Mouse (Mus musculus) stomach, embryonic 14.5 days (tissue): ENCODE results near the gene Sbk2. TPM values are rescaled to one million over a fixed set of nuclear protein-coding genes. Genes with fewer than 3 reads are reported as not detected.
A peak's percentile ranks its signal among the peaks of the same experiment; 100 is the strongest.

Source experiments
- ATAC-seq: fragments of 200-750 bp; cut with Nextera tagmentation; 2 replicates; pipeline ENCODE4 v1.8.0; 2017; ENCODE audit warnings: low read depth, moderate TSS enrichment; ENCODE audit not compliant: insufficient number of reproducible peaks, insufficient read depth, low FRiP score
- H3K27ac ChIP-seq: fragments of 300-500 bp; sonication (generic); 2 replicates; pipeline ENCODE4 v1.5.1; 2014; ENCODE audit warnings: mild to moderate bottlenecking, low read length, moderate library complexity, mixed read lengths
- H3K27me3 ChIP-seq: fragments of 300-500 bp; sonication (generic); 2 replicates; pipeline ENCODE4 v1.6.1; 2014; ENCODE audit warnings: low read length, control low read depth, mixed read lengths; ENCODE audit not compliant: control insufficient read depth, insufficient read depth
- H3K36me3 ChIP-seq: fragments of 300-500 bp; sonication (generic); 2 replicates; pipeline ENCODE4 v1.6.1; 2014; ENCODE audit warnings: mild to moderate bottlenecking, control low read depth, low read length, moderate library complexity, mixed read lengths; ENCODE audit not compliant: control insufficient read depth, insufficient read depth
- H3K4me1 ChIP-seq: fragments of 300-500 bp; sonication (generic); 2 replicates; pipeline ENCODE4 v1.6.1; 2014; ENCODE audit warnings: low read length, control low read depth, mixed read lengths; ENCODE audit not compliant: control insufficient read depth, insufficient read depth
- H3K4me2 ChIP-seq: fragments of 300-500 bp; sonication (generic); replicated peaks from 2 replicates; pipeline ENCODE4 v1.6.1; 2014; ENCODE audit warnings: low read depth, low read length, control low read depth
- H3K4me3 ChIP-seq: fragments of 300-500 bp; sonication (generic); 2 replicates; pipeline ENCODE4 v1.5.1; 2014; ENCODE audit warnings: low read depth, low read length, control low read depth
- H3K9ac ChIP-seq: fragments of 300-500 bp; sonication (generic); replicated peaks from 2 replicates; pipeline ENCODE4 v1.6.1; 2014; ENCODE audit warnings: low read depth, mild to moderate bottlenecking, control low read depth, low read length, moderate library complexity, mixed read lengths
- H3K9me3 ChIP-seq: fragments of 300-500 bp; sonication (generic); 2 replicates; pipeline ENCODE4 v1.6.1; 2016; ENCODE audit warnings: low read depth, low read length, control low read depth; ENCODE audit not compliant: control insufficient read depth
- WGBS: fragments of 180-500 bp; shearing (Covaris S2); extraction: QIAGEN DNeasy Blood & Tissue Kit; methylation state at CpG from one replicate; pipeline ENCODE4 v1.1.7; 2014; 5-methylcytosine and 5-hydroxymethylcytosine counted together
- polyA plus RNA-seq: library from polyadenylated mRNA; unstranded; fragments of >200 nt; fragmentation: Nextera tagmentation; extraction: Ambion mirVana; gene quantifications from 2 replicates; pipeline ENCODE4 v1.2.1, GENCODE M21; 2014

The Sbk2 gene
- polyA plus RNA-seq, 1 experiment from 2014 or later: 1.4 TPM

- Histone ChIP-seq H3K4me1 (peaks cover 36% of the 10 kb centered on the region), H3K4me2 (no peak overlapping the region), H3K9ac (no peak overlapping the region), H3K27ac (no peak overlapping the region), H3K27me3 (no peaks in the 10 kb centered on the region), H3K9me3 (no peaks in the 10 kb centered on the region), H3K4me3 (no peak overlapping the region), H3K36me3 (no peaks in the 10 kb centered on the region)
- no peak for ATAC-seq
- 53% methylated on average over 17 of the region's 17 CpGs for WGBS
Measured at GRCm38 (mm10) chr7:4928323-4928722, 35.9 kb downstream of the Sbk2 start.

- no peaks in the 10 kb centered on the region for H3K9me3 ChIP-seq
- H3K4me2 ChIP-seq: no peak overlapping the region
- no peak overlapping the region for H3K9ac ChIP-seq
- H3K4me1 ChIP-seq: peaks cover 42% of the 10 kb centered on the region
- H3K36me3 ChIP-seq: no peaks in the 10 kb centered on the region
- H3K27ac ChIP-seq: no peak overlapping the region
- no peak overlapping the region for H3K4me3 ChIP-seq
- 52% methylated on average over 8 of the region's 8 CpGs for WGBS
- no peaks in the 10 kb centered on the region for H3K27me3 ChIP-seq
- no peak for ATAC-seq
Measured at GRCm38 (mm10) chr7:4927711-4928110, 36.5 kb downstream of the Sbk2 start.

- Histone ChIP-seq H3K9me3 (no peaks in the 10 kb centered on the region), H3K27ac (no peak overlapping the region), H3K9ac (no peak overlapping the region), H3K4me3 (no peak overlapping the region), H3K27me3 (no peaks in the 10 kb centered on the region), H3K4me2 (no peak overlapping the region), H3K4me1 (peaks cover 47% of the 10 kb centered on the region), H3K36me3 (no peaks in the 10 kb centered on the region)
- ATAC-seq: no peak
- WGBS: 68% methylated on average over 16 of the region's 16 CpGs
Measured at GRCm38 (mm10) chr7:4926849-4927248, 37.4 kb downstream of the Sbk2 start.

GRCm38 (mm10) chr7:4925441-4926381, 38.5 kb downstream of the Sbk2 start, which contains the start of gene Ssc5d:
TSS of gene Ssc5d (plus strand) at chr7:4925785.
- H3K36me3 ChIP-seq: peaks cover 9% of the 10 kb centered on the region; the same call in 1 of the 2 replicates
- H3K4me3 ChIP-seq: no peak within 1 kb of the TSS
- H3K27ac ChIP-seq: peak within 1 kb of the TSS; percentile 90
- ATAC-seq: peak; percentile 38
- H3K9me3 ChIP-seq: no peaks in the 10 kb centered on the region
- H3K4me2 ChIP-seq: peak within 1 kb of the TSS; percentile 19
- 10% methylated on average over 6 of the region's 6 CpGs for WGBS
- peaks cover 52% of the 10 kb centered on the region for H3K4me1 ChIP-seq
- H3K9ac ChIP-seq: no peak within 1 kb of the TSS
- no peaks in the 10 kb centered on the region for H3K27me3 ChIP-seq

- ATAC-seq: peak; percentile 66
- Histone ChIP-seq H3K9me3 (no peaks in the 10 kb centered on the region), H3K9ac (no peak overlapping the region), H3K36me3 (peaks cover 16% of the 10 kb centered on the region), H3K4me1 (peaks cover 52% of the 10 kb centered on the region), H3K27me3 (no peaks in the 10 kb centered on the region), H3K4me2 (peak overlapping the region; percentile 19; the same call in 1 of the 2 replicates), H3K27ac (peak overlapping the region; percentile 90), H3K4me3 (no peak overlapping the region)
- 0% methylated on average over 3 of the region's 4 CpGs for WGBS
Measured at GRCm38 (mm10) chr7:4924891-4925301, 39.3 kb downstream of the Sbk2 start.

- Histone ChIP-seq H3K27ac (peak overlapping the region; percentile 90), H3K9me3 (no peaks in the 10 kb centered on the region), H3K4me1 (peaks cover 52% of the 10 kb centered on the region), H3K27me3 (no peaks in the 10 kb centered on the region), H3K9ac (no peak overlapping the region), H3K36me3 (peaks cover 20% of the 10 kb centered on the region), H3K4me3 (peak overlapping the region; percentile 25; the same call in 1 of the 2 replicates), H3K4me2 (peak overlapping the region; percentile 66)
- WGBS: 0% methylated on average over 4 of the region's 4 CpGs
- no peak for ATAC-seq
Measured at GRCm38 (mm10) chr7:4924483-4924882, 39.7 kb downstream of the Sbk2 start.

GRCm38 (mm10) chr7:4923586-4924364, 40.4 kb downstream of the Sbk2 start:
- ATAC-seq: no peak
- H3K9ac ChIP-seq: peak overlapping the region; percentile 10; the same call in 1 of the 2 replicates

GRCm38 (mm10) chr7:4922931-4923565, 41.2 kb downstream of the Sbk2 start:
- Histone ChIP-seq H3K4me1 (peaks cover 51% of the 10 kb centered on the region), H3K9me3 (no peaks in the 10 kb centered on the region), H3K4me3 (peak overlapping the region; percentile 25), H3K9ac (peak overlapping the region; percentile 10; the same call in 1 of the 2 replicates), H3K4me2 (peak overlapping the region; percentile 66), H3K27me3 (no peaks in the 10 kb centered on the region), H3K27ac (peak overlapping the region; percentile 90; the same call in 1 of the 2 replicates), H3K36me3 (peaks cover 28% of the 10 kb centered on the region)
- 2% methylated on average over 14 of the region's 14 CpGs for WGBS
- 0 out of 2 replicates have a peak, but pooled peaks have one; percentile 0 for ATAC-seq

More at GRCm38 (mm10) chr7:4923586-4924364, 40.4 kb downstream of the Sbk2 start:
- Histone ChIP-seq H3K27ac (peak overlapping the region; percentile 90), H3K4me2 (peak overlapping the region; percentile 66), H3K4me1 (peaks cover 52% of the 10 kb centered on the region), H3K4me3 (peak overlapping the region; percentile 25; the same call in 1 of the 2 replicates), H3K27me3 (no peaks in the 10 kb centered on the region), H3K9me3 (no peaks in the 10 kb centered on the region), H3K36me3 (peaks cover 27% of the 10 kb centered on the region)
- 5% methylated on average over 37 of the region's 37 CpGs for WGBS
